Comparison of ENCODE assay signal across 11 mouse cellular contexts in genomic region chr3:69469463-69470141, GRCm38 (mm10).
DNase-seq lines count a peak whose midpoint lies in the region; ATAC-seq lines count a peak whose summit lies in the region.
"Had no signal": no experiment of that assay in that cellular context is flagged by ENCODE, and none has a peak within 500 bp of the region (broad histone marks: within the 10 kb centered on the region; RNA-seq: fewer than 3 reads in every experiment).

No protein-coding gene starts in this region.

- peaks cover 32% of the 10 kb centered on the region for H3K4me1 ChIP-seq in megakaryocyte, embryonic 14.5 days
- peaks cover 22% of the 10 kb centered on the region for H3K4me1 ChIP-seq in midbrain, embryonic 15.5 days

- peaks cover 4% of the 10 kb centered on the region; the same call in 1 of the 2 replicates for H3K9me3 ChIP-seq in megakaryocyte, embryonic 14.5 days
- H3K9me3 ChIP-seq in midbrain, embryonic 15.5 days: no peaks in the 10 kb centered on the region
- H3K9me3 ChIP-seq: embryonic facial prominence, embryonic 15.5 days had no signal

- peak; percentile 67 for DNase-seq in heart, adult 11 months
- DNase-seq in heart, adult 8-10 months (ENCODE audit: low spot score): no peak
- DNase-seq in liver: peak; percentile 40
- no peak for DNase-seq in kidney, postnatal 10 days
- DNase-seq in Muller cell, postnatal 12 days (ENCODE audit: inconsistent ontology term): no peak
- DNase-seq: gastrocnemius, postnatal 10 days; kidney, adult 18-20 months had no signal

- H3K9ac ChIP-seq in midbrain, embryonic 15.5 days: no peak overlapping the region
- H3K9ac ChIP-seq: embryonic facial prominence, embryonic 15.5 days had no signal

- ATAC-seq in megakaryocyte, adult 5-6 weeks (ENCODE audit: poor library complexity, severe bottlenecking): no peak
- ATAC-seq in midbrain, embryonic 15.5 days (replicated peaks): peak; percentile 59

- H3K36me3 ChIP-seq in megakaryocyte, embryonic 14.5 days (replicated peaks; ENCODE audit: low read length): no peaks in the 10 kb centered on the region
- H3K36me3 ChIP-seq in midbrain, embryonic 15.5 days (replicated peaks): no peaks in the 10 kb centered on the region
- H3K36me3 ChIP-seq: embryonic facial prominence, embryonic 15.5 days had no signal

- H3K27ac ChIP-seq in midbrain, embryonic 15.5 days: 0 out of 2 replicates have a peak overlapping the region, but pooled peaks have one; percentile 2
- H3K27ac ChIP-seq: embryonic facial prominence, embryonic 15.5 days had no signal

- WGBS in midbrain, embryonic 15.5 days: 21% methylated on average over 5 of the region's 6 CpGs

- H3K4me2 ChIP-seq in midbrain, embryonic 15.5 days: no peak overlapping the region
- H3K4me2 ChIP-seq: embryonic facial prominence, embryonic 15.5 days had no signal

- H3K27me3 ChIP-seq in megakaryocyte, embryonic 14.5 days (replicated peaks): peaks cover 14% of the 10 kb centered on the region
- H3K27me3 ChIP-seq in midbrain, embryonic 15.5 days (replicated peaks): no peaks in the 10 kb centered on the region
- H3K27me3 ChIP-seq: embryonic facial prominence, embryonic 15.5 days had no signal

- H3K4me3 ChIP-seq in megakaryocyte, embryonic 14.5 days (replicated peaks): peak overlapping the region; percentile 46
- no peak overlapping the region for H3K4me3 ChIP-seq in midbrain, embryonic 15.5 days
- H3K4me3 ChIP-seq: embryonic facial prominence, embryonic 15.5 days had no signal

Comparison
In these comparisons a context has a peak if more than half of its experiments do, and no peak if none do; other contexts are left out.
1. DNase-seq: peak in heart, adult 11 months (single experiment) and liver (single experiment); none in heart, adult 8-10 months (single experiment), kidney, postnatal 10 days (single experiment) and Muller cell, postnatal 12 days (single experiment).